ENCODE assay signal across 8 mouse cellular contexts in genomic region chr2:33755633-33756020, GRCm38 (mm10).
DNase-seq lines count a peak whose midpoint lies in the region; ATAC-seq lines count a peak whose summit lies in the region.

No protein-coding gene starts in this region.

- H3K9me3 ChIP-seq in midbrain, embryonic 10.5 days (replicated peaks): no peaks in the 10 kb centered on the region
- H3K9me3 ChIP-seq in midbrain, embryonic 15.5 days: no peaks in the 10 kb centered on the region

- no peak for ATAC-seq in midbrain, embryonic 15.5 days (replicated peaks)
- ATAC-seq in erythroid progenitor cell, adult 5-6 weeks (replicated peaks; ENCODE audit: low FRiP score, poor library complexity, severe bottlenecking): no peak

- H3K4me1 ChIP-seq in midbrain, embryonic 10.5 days: peaks cover 64% of the 10 kb centered on the region
- peaks cover 63% of the 10 kb centered on the region for H3K4me1 ChIP-seq in midbrain, embryonic 15.5 days

- 85% methylated on average over 6 of the region's 6 CpGs for WGBS in midbrain, embryonic 10.5 days
- WGBS in midbrain, embryonic 15.5 days: 68% methylated on average over 6 of the region's 6 CpGs

- peak overlapping the region; percentile 17; the same call in 1 of the 2 replicates for H3K27ac ChIP-seq in midbrain, embryonic 10.5 days (replicated peaks)
- no peak overlapping the region for H3K27ac ChIP-seq in midbrain, embryonic 15.5 days

- peaks cover 5% of the 10 kb centered on the region for H3K36me3 ChIP-seq in midbrain, embryonic 10.5 days
- H3K36me3 ChIP-seq in midbrain, embryonic 15.5 days (replicated peaks): no peaks in the 10 kb centered on the region

- no peak overlapping the region for H3K4me2 ChIP-seq in midbrain, embryonic 15.5 days

- DNase-seq in adrenal gland, adult 8-10 months: peak; percentile 9
- DNase-seq in adrenal gland, postnatal 4 days (ENCODE audit: low spot score in 2 of 2): no peak
- DNase-seq in midbrain, embryonic 10.5 days (ENCODE audit: low spot score): no peak
- peak; percentile 33 for DNase-seq in induced T-regulatory cell, adult 2 months (ENCODE audit: low read depth)
- peak; percentile 16 for DNase-seq in lung, postnatal 14 days
- peak; percentile 58 for DNase-seq in thymus, postnatal 4 days

- H3K9ac ChIP-seq in midbrain, embryonic 15.5 days: no peak overlapping the region; the same call in 1 of the 2 replicates

- peaks cover 12% of the 10 kb centered on the region; the same call in 1 of the 2 replicates for H3K27me3 ChIP-seq in midbrain, embryonic 10.5 days (ENCODE audit: low read depth, poor library complexity, severe bottlenecking)
- no peaks in the 10 kb centered on the region for H3K27me3 ChIP-seq in midbrain, embryonic 15.5 days (replicated peaks)

- H3K4me3 ChIP-seq in midbrain, embryonic 10.5 days: no peak overlapping the region
- no peak overlapping the region for H3K4me3 ChIP-seq in midbrain, embryonic 15.5 days

Comparison
In these comparisons a context has a peak if more than half of its experiments do, and no peak if none do; other contexts are left out.
1. DNase-seq: peak in adrenal gland, adult 8-10 months (single experiment), induced T-regulatory cell, adult 2 months (single experiment), lung, postnatal 14 days (single experiment) and thymus, postnatal 4 days (single experiment); none in adrenal gland, postnatal 4 days (0 of 2) and midbrain, embryonic 10.5 days (single experiment).